Mouse (Mus musculus): ENCODE data around the gene Fam162b.

- no peak for TF ChIP-seq CTCF (IDR thresholded peaks at IDR 0.05; ENCODE audit: insufficient read depth, low read length)
- TF ChIP-seq POLR2A (IDR thresholded peaks at IDR 0.05; ENCODE audit: borderline replicate concordance, extremely low read depth, low read depth, low read length): no peak
These were observed 41.3 kb upstream of the Fam162b start, which contains the start of gene Gprc6a for GRCm38 (mm10) chr10:51631411-51632136.
